Mouse (Mus musculus) lung, embryonic 14.5 days (tissue): ENCODE data around the gene Flot2. TPM values are rescaled to one million over a fixed set of nuclear protein-coding genes. Genes with fewer than 3 reads are reported as not detected.

Experiments used
- ATAC-seq: fragments of 200-750 bp; cut with Nextera tagmentation; 2 replicates; pipeline ENCODE4 v1.8.0; 2017; ENCODE audit warnings: mild to moderate bottlenecking, moderate TSS enrichment, moderate library complexity; ENCODE audit not compliant: insufficient read depth
- DNase-seq: peaks from one replicate; pipeline ENCODE4 v3.0.0-alpha.2; 2015
- H3K27ac ChIP-seq: fragments of 300-500 bp; sonication (generic); 2 replicates; pipeline ENCODE4 v1.5.1; 2014; ENCODE audit warnings: low read depth, mild to moderate bottlenecking, moderate library complexity
- H3K27me3 ChIP-seq: fragments of 300-500 bp; sonication (generic); 2 replicates; pipeline ENCODE4 v1.6.1; 2014; ENCODE audit warnings: low read length, control low read depth; ENCODE audit not compliant: insufficient read depth
- H3K36me3 ChIP-seq: fragments of 300-500 bp; sonication (generic); 2 replicates; pipeline ENCODE4 v1.6.1; 2014; ENCODE audit warnings: control low read depth; ENCODE audit not compliant: insufficient read depth
- H3K4me1 ChIP-seq: fragments of 300-500 bp; sonication (generic); 2 replicates; pipeline ENCODE4 v1.6.1; 2014; ENCODE audit warnings: antibody characterized with exemption, control low read depth; ENCODE audit not compliant: insufficient read depth
- H3K4me2 ChIP-seq: fragments of 300-500 bp; sonication (generic); 2 replicates; pipeline ENCODE4 v1.6.1; 2014; ENCODE audit warnings: mild to moderate bottlenecking
- H3K4me3 ChIP-seq: fragments of 300-500 bp; sonication (generic); 2 replicates; pipeline ENCODE4 v1.5.1; 2014; ENCODE audit warnings: low read depth, low read length
- H3K9ac ChIP-seq: fragments of 300-500 bp; sonication (generic); 2 replicates; pipeline ENCODE4 v1.6.1; 2014
- H3K9me3 ChIP-seq: fragments of 300-500 bp; sonication (generic); 2 replicates; pipeline ENCODE4 v1.6.1; 2016; ENCODE audit warnings: low read depth, low read length, control low read depth
- CTCF ChIP-seq: IDR thresholded peaks from 2 replicates; pipeline ENCODE4 v1.5.1; 2016; ENCODE audit warnings: antibody characterized with exemption, low read depth
- WGBS: fragments of 180-500 bp; shearing (Covaris S2); extraction: QIAGEN DNeasy Blood & Tissue Kit; methylation state at CpG from one replicate; pipeline ENCODE4 v1.1.7; 2014; 5-methylcytosine and 5-hydroxymethylcytosine counted together
- polyA plus RNA-seq: library from polyadenylated mRNA; unstranded; fragments of >200 nt; fragmentation: Nextera tagmentation; extraction: Ambion mirVana; gene quantifications from 2 replicates; pipeline ENCODE4 v1.2.1, GENCODE M21; 2014

The Flot2 gene
- polyA plus RNA-seq, 1 experiment from 2014 or later = 57.4 TPM

GRCm38 (mm10) chr11:78086925-78087479 lies 49.3 kb downstream of the Flot2 start:
- ATAC-seq = no peak
- Histone ChIP-seq H3K9ac (no peak overlapping the region), H3K27ac (no peak overlapping the region), H3K36me3 (no peaks in the 10 kb centered on the region), H3K4me1 (no peaks in the 10 kb centered on the region), H3K4me3 (no peak overlapping the region), H3K9me3 (no peaks in the 10 kb centered on the region), H3K27me3 (no peaks in the 10 kb centered on the region), H3K4me2 (no peak overlapping the region)
- DNase-seq = no peak
- 74% methylated on average over 4 of the region's 4 CpGs for WGBS
- TF ChIP-seq CTCF = no peak

GRCm38 (mm10) chr11:78087756-78088281 lies 50.1 kb downstream of the Flot2 start:
- H3K4me1 ChIP-seq = no peaks in the 10 kb centered on the region

DNA sequence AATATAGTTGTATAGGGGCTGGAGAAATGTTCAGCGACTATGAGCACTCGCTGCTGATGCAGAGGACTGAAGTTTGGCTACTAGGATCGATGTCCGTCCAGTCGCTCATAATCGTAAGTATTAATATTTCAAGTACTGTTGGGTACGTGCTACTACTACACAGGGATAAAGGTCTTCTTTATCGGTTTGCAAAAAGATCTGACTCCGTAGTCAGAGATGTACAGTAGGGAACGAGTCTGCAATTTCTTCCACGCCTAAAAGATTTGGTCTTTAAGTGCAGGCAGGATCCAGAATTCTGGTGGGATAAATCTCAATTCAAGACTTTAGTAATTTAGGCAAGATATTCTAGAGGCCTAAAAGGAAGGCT lies 56.4 kb downstream of the Flot2 start:
- TF ChIP-seq CTCF = no peak
- DNase-seq (no peak), ATAC-seq (peak; percentile 48)
- H3K36me3 ChIP-seq = 0 out of 2 replicates have a peak, but pooled peaks cover 3% of the 10 kb centered on the region
- H3K4me3 ChIP-seq = peak overlapping the region; percentile 57
- peaks cover 6% of the 10 kb centered on the region for H3K4me1 ChIP-seq
- H3K27me3 ChIP-seq = no peaks in the 10 kb centered on the region
- H3K4me2 ChIP-seq = peak overlapping the region; percentile 72
- 0 out of 2 replicates have a peak overlapping the region, but pooled peaks have one; percentile 7 for H3K27ac ChIP-seq
- H3K9me3 ChIP-seq = no peaks in the 10 kb centered on the region
- 45% methylated on average over 11 of the region's 11 CpGs for WGBS
- H3K9ac ChIP-seq = peak overlapping the region; percentile 60

More at GRCm38 (mm10) chr11:78087756-78088281, 50.1 kb downstream of the Flot2 start:
- ATAC-seq (no peak), DNase-seq (no peak)
- Histone ChIP-seq H3K4me2 (no peak overlapping the region), H3K27ac (no peak overlapping the region), H3K27me3 (no peaks in the 10 kb centered on the region), H3K9me3 (no peaks in the 10 kb centered on the region), H3K9ac (no peak overlapping the region), H3K36me3 (no peaks in the 10 kb centered on the region), H3K4me3 (no peak overlapping the region)
- WGBS = 71% methylated on average over 5 of the region's 5 CpGs
- TF ChIP-seq CTCF = no peak

DNA sequence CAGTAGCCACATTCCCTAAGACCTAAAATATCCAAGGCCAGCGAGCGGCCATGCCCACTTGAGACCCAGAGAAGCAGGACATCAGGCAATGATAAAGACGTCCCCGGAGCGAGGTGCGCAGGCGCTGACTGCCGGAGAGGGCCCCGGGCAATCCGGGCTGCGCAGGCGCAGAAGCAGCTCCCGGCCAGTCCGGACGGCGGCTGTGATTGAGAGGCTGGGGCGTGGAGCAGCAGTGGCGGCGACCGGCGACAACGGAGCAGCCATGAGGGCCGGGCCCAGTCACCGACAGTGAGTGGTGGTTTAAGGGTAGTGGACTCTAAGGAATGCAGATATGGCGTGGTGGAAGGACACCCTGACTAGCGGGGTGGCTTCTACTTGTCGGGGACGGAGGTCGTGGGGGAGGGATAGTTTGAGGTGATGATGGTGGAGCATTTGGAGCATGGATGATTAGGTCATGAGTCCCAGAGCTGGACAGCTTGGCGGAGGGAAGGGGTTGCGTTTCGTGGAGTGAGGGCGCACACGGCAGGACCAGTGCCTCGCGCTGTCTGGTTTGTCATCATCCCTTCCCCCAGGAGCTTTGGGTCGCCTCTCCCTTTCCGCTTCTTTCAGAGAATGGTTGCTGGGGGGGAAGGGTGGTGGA lies 56.9 kb downstream of the Flot2 start, which contains the start of gene Fam222b:
Fam222b (plus strand) TSS at position 157 of the 640 bp plus-strand sequence.
- no peak for TF ChIP-seq CTCF
- H3K27ac ChIP-seq = 0 out of 2 replicates have a peak within 1 kb of the TSS, but pooled peaks have one; percentile 48
- peak; percentile 97 for ATAC-seq

GRCm38 (mm10) chr11:78095144-78095516 lies 57.4 kb downstream of the Flot2 start:
- no peaks in the 10 kb centered on the region for H3K27me3 ChIP-seq
- peaks cover 8% of the 10 kb centered on the region; the same call in 1 of the 2 replicates for H3K36me3 ChIP-seq
- 0 out of 2 replicates have a peak overlapping the region, but pooled peaks have one; percentile 33 for H3K27ac ChIP-seq
- peak overlapping the region; percentile 57 for H3K4me3 ChIP-seq
- DNase-seq (no peak), ATAC-seq (no peak)
- H3K4me2 ChIP-seq = peak overlapping the region; percentile 72
- no peak for TF ChIP-seq CTCF
- H3K4me1 ChIP-seq = peaks cover 6% of the 10 kb centered on the region
- H3K9me3 ChIP-seq = no peaks in the 10 kb centered on the region
- H3K9ac ChIP-seq = peak overlapping the region; percentile 60
- 20% methylated on average over 5 of the region's 5 CpGs for WGBS

More for the DNA sequence above, 56.9 kb downstream of the Flot2 start, which contains the start of gene Fam222b:
- Histone ChIP-seq H3K27me3 (no peaks in the 10 kb centered on the region), H3K4me2 (peak within 1 kb of the TSS; percentile 72), H3K9me3 (no peaks in the 10 kb centered on the region), H3K36me3 (peaks cover 4% of the 10 kb centered on the region; the same call in 1 of the 2 replicates), H3K4me1 (peaks cover 6% of the 10 kb centered on the region), H3K4me3 (peak within 1 kb of the TSS; percentile 57), H3K9ac (peak within 1 kb of the TSS; percentile 60)
- under 1% methylated on average over 38 of the region's 38 CpGs for WGBS
- DNase-seq = peak; percentile 96

DNA sequence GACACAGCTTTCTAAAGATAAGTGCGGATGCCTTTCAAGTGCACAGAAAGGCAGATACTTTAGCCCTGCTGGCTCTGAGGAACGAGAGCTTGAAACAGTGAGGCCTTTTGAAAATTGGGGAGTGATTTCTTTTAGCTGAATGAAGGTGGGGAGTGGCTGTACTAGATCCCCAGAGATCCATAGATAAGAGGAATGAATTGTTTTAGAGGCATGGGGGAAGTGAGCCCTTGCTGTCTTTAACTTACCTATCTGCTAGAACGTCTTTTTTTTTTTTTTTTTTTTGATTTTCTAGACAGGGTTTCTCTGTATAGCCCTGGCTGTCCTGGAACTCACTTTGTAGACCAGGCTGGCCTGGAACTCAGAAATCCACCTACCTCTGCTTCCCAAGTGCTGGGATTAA lies 59.3 kb downstream of the Flot2 start:
- 26% methylated on average over 3 of the region's 3 CpGs for WGBS
- Histone ChIP-seq H3K4me3 (peak overlapping the region; percentile 14; the same call in 1 of the 2 replicates), H3K27ac (no peak overlapping the region), H3K9me3 (no peaks in the 10 kb centered on the region), H3K27me3 (no peaks in the 10 kb centered on the region), H3K36me3 (peaks cover 13% of the 10 kb centered on the region; the same call in 1 of the 2 replicates), H3K4me2 (peak overlapping the region; percentile 36), H3K4me1 (peaks cover 6% of the 10 kb centered on the region), H3K9ac (peak overlapping the region; percentile 41; the same call in 1 of the 2 replicates)
- ATAC-seq (no peak), DNase-seq (no peak)
- no peak for TF ChIP-seq CTCF

DNA sequence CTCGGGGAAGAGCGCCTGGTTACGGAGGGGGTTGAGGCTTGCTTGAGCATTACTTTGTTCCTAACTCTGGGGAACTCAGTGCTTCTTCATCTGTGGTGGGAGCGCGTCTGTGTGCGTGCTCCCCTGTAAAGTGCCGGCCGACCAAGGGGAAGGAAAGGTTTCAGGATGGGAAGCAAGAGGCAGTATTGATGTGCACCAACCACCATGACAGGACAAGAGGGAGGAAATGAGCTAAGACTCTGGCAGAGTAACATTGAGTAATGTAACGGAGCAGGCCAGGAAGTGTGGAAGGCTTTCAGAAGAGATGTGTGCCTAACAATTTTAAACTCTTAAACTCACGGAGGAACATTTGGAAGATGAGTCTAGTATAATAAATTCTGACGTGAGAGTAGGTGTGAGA lies 63.0 kb downstream of the Flot2 start:
- Histone ChIP-seq H3K4me2 (no peak overlapping the region), H3K9me3 (no peaks in the 10 kb centered on the region), H3K36me3 (peaks cover 13% of the 10 kb centered on the region; the same call in 1 of the 2 replicates), H3K4me1 (peaks cover 3% of the 10 kb centered on the region; the same call in 1 of the 2 replicates), H3K27me3 (no peaks in the 10 kb centered on the region), H3K4me3 (no peak overlapping the region), H3K9ac (no peak overlapping the region), H3K27ac (no peak overlapping the region)
- DNase-seq (no peak), ATAC-seq (no peak)
- no peak for TF ChIP-seq CTCF
- 73% methylated on average over 11 of the region's 11 CpGs for WGBS
